Mouse (Mus musculus) ES-Bruce4 (cell line): ENCODE measurements around the gene Vasn. TPM values are rescaled to one million over a fixed set of nuclear protein-coding genes. Genes with fewer than 3 reads are reported as not detected.

ENCODE experiments used
- H3K27ac ChIP-seq: 2 replicates; pipeline ENCODE4 v1.5.1; 2012; ENCODE audit warnings: low read length, inconsistent platforms; ENCODE audit not compliant: insufficient read depth
- H3K27me3 ChIP-seq: 2 replicates; pipeline ENCODE4 v1.6.1; 2012; ENCODE audit warnings: mild to moderate bottlenecking, low read length, inconsistent platforms; ENCODE audit not compliant: control insufficient read depth, poor library complexity, insufficient read depth, severe bottlenecking
- H3K36me3 ChIP-seq: 2 replicates; pipeline ENCODE4 v1.6.1; 2012; ENCODE audit warnings: inconsistent platforms, mild to moderate bottlenecking, low read length, moderate library complexity; ENCODE audit not compliant: control insufficient read depth, poor library complexity, insufficient read depth, severe bottlenecking
- H3K4me1 ChIP-seq: one replicate; pipeline ENCODE4 v1.8.1; 2011; ENCODE audit warnings: low read length; ENCODE audit not compliant: control insufficient read depth, insufficient read depth
- H3K4me3 ChIP-seq: 2 replicates; pipeline ENCODE4 v1.5.1; 2011; ENCODE audit warnings: low read depth, mild to moderate bottlenecking, low read length
- H3K9ac ChIP-seq: 2 replicates; pipeline ENCODE4 v1.6.1; 2012; ENCODE audit warnings: low read depth, mild to moderate bottlenecking, inconsistent platforms; ENCODE audit not compliant: poor library complexity, severe bottlenecking
- H3K9me3 ChIP-seq: replicated peaks from 2 replicates; pipeline ENCODE4 v1.6.1; 2012; ENCODE audit warnings: mild to moderate bottlenecking, low read length, inconsistent platforms; ENCODE audit not compliant: control insufficient read depth, poor library complexity, insufficient read depth, severe bottlenecking
- CTCF ChIP-seq: IDR thresholded peaks from one replicate; pipeline ENCODE4 v1.8.1; 2011; ENCODE audit warnings: low read depth, low read length
- EP300 ChIP-seq: IDR thresholded peaks from 2 replicates; pipeline ENCODE4 v1.6.1; 2011; ENCODE audit warnings: low read depth, low read length; ENCODE audit not compliant: insufficient read depth
- POLR2A ChIP-seq: IDR thresholded peaks from one replicate; pipeline ENCODE4 v1.8.1; 2011; ENCODE audit warnings: low read length; ENCODE audit not compliant: insufficient read depth
- polyA plus RNA-seq: library from polyadenylated mRNA; stranded (reverse); fragments of >200 nt; gene quantifications from 2 replicates; pipeline ENCODE4 v1.2.4, GENCODE M21; 2011; ENCODE audit warnings: low read depth; ENCODE audit not compliant: missing spikeins, insufficient read depth, insufficient read length

Vasn gene
- polyA plus RNA-seq, 1 experiment: 6.2 TPM

GRCm38 (mm10) chr16:4611676-4612075 lies 28.1 kb upstream of the Vasn start:
- Histone ChIP-seq H3K4me3 (no peak overlapping the region), H3K27ac (no peak overlapping the region), H3K27me3 (no peaks in the 10 kb centered on the region), H3K36me3 (peaks cover 16% of the 10 kb centered on the region), H3K9me3 (no peaks in the 10 kb centered on the region), H3K4me1 (no peaks in the 10 kb centered on the region), H3K9ac (no peak overlapping the region)
- no peak for TF ChIP-seq EP300
- no peak for TF ChIP-seq POLR2A
- TF ChIP-seq CTCF: peak; percentile 9

GRCm38 (mm10) chr16:4613736-4614135 lies 26.0 kb upstream of the Vasn start:
- no peak overlapping the region for H3K27ac ChIP-seq
- H3K4me1 ChIP-seq: no peaks in the 10 kb centered on the region
- no peaks in the 10 kb centered on the region for H3K9me3 ChIP-seq
- TF ChIP-seq EP300 (no peak), POLR2A (no peak), CTCF (no peak)
- no peak overlapping the region for H3K4me3 ChIP-seq
- no peaks in the 10 kb centered on the region for H3K27me3 ChIP-seq
- peaks cover 18% of the 10 kb centered on the region for H3K36me3 ChIP-seq
- no peak overlapping the region for H3K9ac ChIP-seq

- Histone ChIP-seq H3K27me3 (no peaks in the 10 kb centered on the region), H3K4me3 (no peak overlapping the region), H3K27ac (no peak overlapping the region), H3K36me3 (peaks cover 18% of the 10 kb centered on the region), H3K9ac (no peak overlapping the region), H3K4me1 (no peaks in the 10 kb centered on the region), H3K9me3 (no peaks in the 10 kb centered on the region)
- TF ChIP-seq EP300 (no peak), CTCF (no peak), POLR2A (no peak)
Observed at GRCm38 (mm10) chr16:4614639-4615038, 25.1 kb upstream of the Vasn start.

GRCm38 (mm10) chr16:4615297-4615696 lies 24.4 kb upstream of the Vasn start:
- Histone ChIP-seq H3K9me3 (no peaks in the 10 kb centered on the region), H3K27ac (no peak overlapping the region), H3K9ac (no peak overlapping the region), H3K4me3 (no peak overlapping the region), H3K4me1 (no peaks in the 10 kb centered on the region), H3K27me3 (no peaks in the 10 kb centered on the region), H3K36me3 (peaks cover 18% of the 10 kb centered on the region)
- TF ChIP-seq EP300 (no peak), CTCF (no peak), POLR2A (no peak)

- Histone ChIP-seq H3K27me3 (no peaks in the 10 kb centered on the region), H3K4me3 (no peak overlapping the region), H3K27ac (no peak overlapping the region), H3K9ac (no peak overlapping the region), H3K36me3 (peaks cover 14% of the 10 kb centered on the region), H3K4me1 (no peaks in the 10 kb centered on the region), H3K9me3 (no peaks in the 10 kb centered on the region)
- TF ChIP-seq CTCF (no peak), POLR2A (no peak), EP300 (no peak)
Observed at GRCm38 (mm10) chr16:4616829-4617228, 22.9 kb upstream of the Vasn start.

- H3K27ac ChIP-seq: no peak overlapping the region
- TF ChIP-seq EP300: no peak
- no peak for TF ChIP-seq POLR2A
- TF ChIP-seq CTCF: no peak
Observed at GRCm38 (mm10) chr16:4624074-4624473, 15.7 kb upstream of the Vasn start.

More at GRCm38 (mm10) chr16:4624074-4624473, 15.7 kb upstream of the Vasn start:
- Histone ChIP-seq H3K9me3 (no peaks in the 10 kb centered on the region), H3K27me3 (no peaks in the 10 kb centered on the region), H3K4me1 (no peaks in the 10 kb centered on the region), H3K9ac (peak overlapping the region; percentile 77), H3K36me3 (no peaks in the 10 kb centered on the region), H3K4me3 (peak overlapping the region; percentile 71)
